Mouse (Mus musculus) thymus, adult 2 months (tissue): ENCODE measurements at regions not wholly inside any gene's neighbourhood (a gene's known extent, or its start where the extent isn't known, plus 50 kb on each side); places are given as distances from the start of the nearest gene placed in this dataset.

Source experiments
- CTCF ChIP-seq: fragments of 200-500 bp; IDR thresholded peaks from 2 replicates; pipeline ENCODE4 v1.5.1; 2012; ENCODE audit warnings: mild to moderate bottlenecking, control low read depth, low read length, moderate library complexity, borderline replicate concordance; ENCODE audit not compliant: control insufficient read depth, poor library complexity, insufficient read depth; ENCODE audit errors: extremely low read depth
- POLR2A ChIP-seq: fragments of 200-500 bp; IDR thresholded peaks from 2 replicates; pipeline ENCODE4 v1.6.1; 2012; ENCODE audit warnings: mild to moderate bottlenecking, low read length, control low read depth, moderate library complexity; ENCODE audit not compliant: control insufficient read depth, poor library complexity, insufficient read depth; ENCODE audit errors: extremely low read depth

DNA sequence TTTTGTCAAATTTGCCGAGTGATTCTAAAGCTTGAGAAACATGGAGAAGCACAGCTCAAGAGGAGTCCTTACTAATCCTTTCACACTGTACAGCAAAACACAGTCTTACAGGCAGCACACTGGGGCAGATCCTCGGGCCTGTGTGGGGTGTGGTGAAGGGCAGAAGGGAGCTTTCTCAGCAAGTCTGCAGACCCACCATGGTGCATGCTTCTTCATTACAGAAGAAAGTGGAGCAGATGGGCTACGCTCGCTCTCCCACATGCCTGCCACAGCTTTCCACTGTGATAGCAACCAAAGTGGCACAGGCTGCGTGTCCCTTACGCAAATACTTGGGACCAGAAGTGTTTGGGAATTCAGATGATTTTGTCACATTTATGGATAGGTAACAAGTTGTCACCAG lies 81.6 kb downstream of the Kbtbd8 start:
- TF ChIP-seq CTCF (no peak), POLR2A (no peak)
